Comparison of ENCODE assay signal across 11 mouse cellular contexts in genomic region chr4:126097711-126098253, GRCm38 (mm10). TPM values are rescaled to one million over a fixed set of nuclear protein-coding genes. Genes with fewer than 3 reads are reported as not detected.
DNase-seq lines count a peak whose midpoint lies in the region; ATAC-seq and TF ChIP-seq lines count a peak whose summit lies in the region.
"Had no signal": no experiment of that assay in that cellular context is flagged by ENCODE, and none has a peak within 500 bp of the region (broad histone marks: within the 10 kb centered on the region; RNA-seq: fewer than 3 reads in every experiment).

No protein-coding gene starts in this region.

- ATAC-seq in hindbrain, postnatal 0 days = no peak
- no peak for ATAC-seq in intestine, embryonic 15.5 days

- H3K36me3 ChIP-seq in hindbrain, embryonic 10.5 days = peaks cover 17% of the 10 kb centered on the region
- no peaks in the 10 kb centered on the region; the same call in 1 of the 2 replicates for H3K36me3 ChIP-seq in hindbrain, postnatal 0 days (ENCODE audit: insufficient read depth, low read length)
- peaks cover 14 to 39% of the 10 kb centered on the region in 2 experiments for H3K36me3 ChIP-seq in CH12.LX (replicated peaks in 1 of 2; ENCODE audit: control insufficient read depth in 1 of 2, insufficient read depth in 1 of 2, low read length in 1 of 2)
- no peaks in the 10 kb centered on the region for H3K36me3 ChIP-seq in intestine, embryonic 15.5 days

- peak; percentile 62 for DNase-seq in cerebellum, adult 9-11 months
- no peak for DNase-seq in cerebellum, adult 2 months
- DNase-seq in hindbrain, embryonic 10.5 days (ENCODE audit: low spot score) = no peak
- no peak for DNase-seq in hindbrain, postnatal 0 days (ENCODE audit: low spot score)
- DNase-seq in CH12.LX (ENCODE audit: extremely low read depth) = no peak
- no peak for DNase-seq in retina, embryonic 14.5 days (ENCODE audit: low spot score)
- DNase-seq: lung, postnatal 36 days; spleen, adult 18-20 months; thymus, adult 18-20 months had no signal

- TF ChIP-seq POLR2A in cerebellum, adult 2 months (IDR thresholded peaks at IDR 0.05; ENCODE audit: borderline replicate concordance, insufficient read depth, low read length) = no peak
- no peak for TF ChIP-seq POLR2A in CH12.LX (IDR thresholded peaks at IDR 0.05; ENCODE audit: low read depth, low read length)
- peak; percentile 11; the same call in 1 of the 2 replicates for TF ChIP-seq POLR2A in embryonic fibroblast, embryonic 13.5 days (IDR thresholded peaks at IDR 0.05; ENCODE audit: low read depth, low read length)

- H3K9ac ChIP-seq in hindbrain, postnatal 0 days (replicated peaks; ENCODE audit: low read length) = no peak overlapping the region
- H3K9ac ChIP-seq in CH12.LX (ENCODE audit: insufficient read depth, low read depth) = 0 out of 2 replicates have a peak overlapping the region, but pooled peaks have one; percentile 99
- no peak overlapping the region for H3K9ac ChIP-seq in intestine, embryonic 15.5 days

- 93% methylated on average over 20 of the region's 20 CpGs for WGBS in cerebellum, adult 2 months
- WGBS in hindbrain, embryonic 10.5 days = 93% methylated on average over 20 of the region's 20 CpGs
- 94% methylated on average over 20 of the region's 20 CpGs for WGBS in hindbrain, postnatal 0 days
- WGBS in intestine, embryonic 15.5 days = 92% methylated on average over 20 of the region's 20 CpGs

- TF ChIP-seq CTCF in cerebellum, adult 2 months (IDR thresholded peaks at IDR 0.05; ENCODE audit: borderline replicate concordance, insufficient read depth, low read depth, low read length) = no peak
- no peak for TF ChIP-seq CTCF in hindbrain, postnatal 0 days (IDR thresholded peaks at IDR 0.05; ENCODE audit: low read depth)
- TF ChIP-seq CTCF in CH12.LX (conservative IDR thresholded peaks at IDR 0.05 in 1 of 2, IDR thresholded peaks at IDR 0.05 in 1 of 2; ENCODE audit: low read depth in 2 of 2, low read length in 2 of 2) = no peak
- TF ChIP-seq CTCF in embryonic fibroblast, embryonic 13.5 days (IDR thresholded peaks at IDR 0.05; ENCODE audit: borderline replicate concordance, insufficient read depth, low read length) = no peak

- H3K79me2 ChIP-seq in CH12.LX (replicated peaks; ENCODE audit: control insufficient read depth, extremely low read depth, insufficient read depth, poor library complexity, severe bottlenecking) = peaks cover 11% of the 10 kb centered on the region

- H3K4me3 ChIP-seq in cerebellum, adult 2 months (replicated peaks; ENCODE audit: insufficient read depth, low read depth, low read length) = no peak overlapping the region
- peak overlapping the region; percentile 71; the same call in 1 of the 2 replicates for H3K4me3 ChIP-seq in hindbrain, embryonic 10.5 days
- H3K4me3 ChIP-seq in hindbrain, postnatal 0 days (ENCODE audit: low read length) = no peak overlapping the region
- H3K4me3 ChIP-seq in CH12.LX (replicated peaks in 1 of 3; ENCODE audit: low read depth in 2 of 3, low read length in 2 of 3, poor library complexity in 1 of 3) = peak overlapping the region in 1 of 3 experiments; percentile 82
- no peak overlapping the region for H3K4me3 ChIP-seq in embryonic fibroblast, embryonic 13.5 days (ENCODE audit: insufficient read depth, low read length)
- no peak overlapping the region for H3K4me3 ChIP-seq in intestine, embryonic 15.5 days (replicated peaks)

- H3K9me3 ChIP-seq in hindbrain, embryonic 10.5 days = no peaks in the 10 kb centered on the region
- no peaks in the 10 kb centered on the region for H3K9me3 ChIP-seq in hindbrain, postnatal 0 days (ENCODE audit: low read length)
- no peaks in the 10 kb centered on the region for H3K9me3 ChIP-seq in CH12.LX (replicated peaks; ENCODE audit: low read length)
- H3K9me3 ChIP-seq in intestine, embryonic 15.5 days = no peaks in the 10 kb centered on the region

- no peak for TF ChIP-seq EP300 in CH12.LX (IDR thresholded peaks at IDR 0.05; ENCODE audit: low read length)

- H3K4me2 ChIP-seq in hindbrain, postnatal 0 days (ENCODE audit: low read depth, low read length) = no peak overlapping the region
- peak overlapping the region; percentile 67 for H3K4me2 ChIP-seq in CH12.LX (ENCODE audit: insufficient read depth, low read depth, poor library complexity, severe bottlenecking)
- no peak overlapping the region for H3K4me2 ChIP-seq in intestine, embryonic 15.5 days (replicated peaks)

- H3K27me3 ChIP-seq in cerebellum, adult 2 months (ENCODE audit: control insufficient read depth, insufficient read depth, low read length) = no peaks in the 10 kb centered on the region
- H3K27me3 ChIP-seq in hindbrain, embryonic 10.5 days (ENCODE audit: insufficient read depth, poor library complexity, severe bottlenecking) = no peaks in the 10 kb centered on the region
- H3K27me3 ChIP-seq in hindbrain, postnatal 0 days (ENCODE audit: insufficient read depth, low read length) = no peaks in the 10 kb centered on the region
- no peaks in the 10 kb centered on the region for H3K27me3 ChIP-seq in CH12.LX (replicated peaks)
- H3K27me3 ChIP-seq in intestine, embryonic 15.5 days (replicated peaks) = no peaks in the 10 kb centered on the region

- H3K27ac ChIP-seq in cerebellum, adult 2 months (ENCODE audit: insufficient read depth, low read length) = no peak overlapping the region
- H3K27ac ChIP-seq in hindbrain, embryonic 10.5 days = no peak overlapping the region
- no peak overlapping the region for H3K27ac ChIP-seq in hindbrain, postnatal 0 days
- H3K27ac ChIP-seq in CH12.LX (ENCODE audit: insufficient read depth, low read depth) = no peak overlapping the region
- H3K27ac ChIP-seq in embryonic fibroblast, embryonic 13.5 days (ENCODE audit: insufficient read depth, low read length) = no peak overlapping the region
- H3K27ac ChIP-seq in intestine, embryonic 15.5 days = no peak overlapping the region

- no peaks in the 10 kb centered on the region for H3K4me1 ChIP-seq in cerebellum, adult 2 months (ENCODE audit: control insufficient read depth, insufficient read depth, low read length)
- peaks cover 33% of the 10 kb centered on the region for H3K4me1 ChIP-seq in hindbrain, embryonic 10.5 days (replicated peaks)
- H3K4me1 ChIP-seq in hindbrain, postnatal 0 days (ENCODE audit: insufficient read depth, low read length) = peaks cover 10% of the 10 kb centered on the region
- peaks cover 20 to 55% of the 10 kb centered on the region in 2 experiments for H3K4me1 ChIP-seq in CH12.LX (ENCODE audit: control insufficient read depth in 1 of 2, insufficient read depth in 2 of 2)
- H3K4me1 ChIP-seq in embryonic fibroblast, embryonic 13.5 days (ENCODE audit: control insufficient read depth, insufficient read depth, low read length) = peaks cover 10% of the 10 kb centered on the region
- H3K4me1 ChIP-seq in intestine, embryonic 15.5 days (replicated peaks) = peaks cover 15% of the 10 kb centered on the region

- no peak for TF ChIP-seq RAD21 in CH12.LX (IDR thresholded peaks at IDR 0.05; ENCODE audit: low read depth, low read length)

- dilution Hi-C loops in CH12.LX (cut with MboI; ENCODE audit: extremely low pct_ligation_motif_present, extremely low pct_unique_long_range_greater_than_20kb, low sequenced_read_pairs) = no loop called here

- in situ Hi-C loops in CH12.LX (cut with MboI; ENCODE audit: low pct_ligation_motif_present, low pct_unique_long_range_greater_than_20kb, low sequenced_read_pairs) = no loop called here

RNA-seq across cellular contexts. Expression of gene Lsm10, which starts 1.4 kb away (rescaled TPM):
- polyA plus RNA-seq in cerebellum, adult 2 months (2012; rRNA removed) = 21.4 and 28.8 TPM in 2 replicates
- polyA plus RNA-seq in hindbrain, embryonic 10.5 days (2016; fragmentation: Nextera tagmentation; extraction: Ambion mirVana) = 46.8 and 49.1 TPM in 2 replicates
- total RNA-seq in hindbrain, postnatal 0 days (2014; rRNA removed) = 25.1 and 54.7 TPM in 2 replicates
- polyA plus RNA-seq in hindbrain, postnatal 0 days (2015; fragmentation: Nextera tagmentation; extraction: Ambion mirVana) = 42.8 and 42.9 TPM in 2 replicates
- total RNA-seq in CH12.LX (2012; rRNA removed) = 48.4 and 52.1 TPM in 2 replicates
- total RNA-seq in CH12.LX (2014; rRNA removed) = 54.1 and 63.9 TPM in 2 replicates
- polyA plus RNA-seq in CH12.LX (2012; ENCODE audit: insufficient read length, low read depth) = 38.1 and 49.2 TPM in 2 replicates
- polyA plus RNA-seq in embryonic fibroblast, embryonic 13.5 days (2011; ENCODE audit: insufficient read length, low read depth, missing spikeins) = 34.3 and 38.7 TPM in 2 replicates
- polyA plus RNA-seq in intestine, embryonic 15.5 days (2015; fragmentation: Nextera tagmentation; extraction: Ambion mirVana) = 55.3 TPM in 2 replicates

RNA-seq across cellular contexts. Expression of gene Stk40, which starts 6.0 kb away (rescaled TPM):
- polyA plus RNA-seq in cerebellum, adult 2 months (2012; rRNA removed) = 23.3 and 24.9 TPM in 2 replicates
- 46.9 and 47.2 TPM in 2 replicates for polyA plus RNA-seq in hindbrain, embryonic 10.5 days (2016; fragmentation: Nextera tagmentation; extraction: Ambion mirVana)
- 19.9 and 23.3 TPM in 2 replicates for total RNA-seq in hindbrain, postnatal 0 days (2014; rRNA removed)
- 17.6 and 19.7 TPM in 2 replicates for polyA plus RNA-seq in hindbrain, postnatal 0 days (2015; fragmentation: Nextera tagmentation; extraction: Ambion mirVana)
- total RNA-seq in CH12.LX (2012; rRNA removed) (12.0 and 16.4 TPM in 2 replicates), CH12.LX (2014; rRNA removed) (6.4 and 8.6 TPM in 2 replicates)
- 30.4 and 33.0 TPM in 2 replicates for polyA plus RNA-seq in CH12.LX (2012; ENCODE audit: insufficient read length, low read depth)
- polyA plus RNA-seq in embryonic fibroblast, embryonic 13.5 days (2011; ENCODE audit: insufficient read length, low read depth, missing spikeins) = 26.4 and 34.1 TPM in 2 replicates
- 29.5 and 32.1 TPM in 2 replicates for polyA plus RNA-seq in intestine, embryonic 15.5 days (2015; fragmentation: Nextera tagmentation; extraction: Ambion mirVana)

RNA-seq across cellular contexts. Expression of gene Oscp1, which starts 39.4 kb away (rescaled TPM):
- 12.1 and 12.8 TPM in 2 replicates for polyA plus RNA-seq in cerebellum, adult 2 months (2012; rRNA removed)
- 27.7 and 30.9 TPM in 2 replicates for polyA plus RNA-seq in hindbrain, embryonic 10.5 days (2016; fragmentation: Nextera tagmentation; extraction: Ambion mirVana)
- 12.7 and 20.2 TPM in 2 replicates for total RNA-seq in hindbrain, postnatal 0 days (2014; rRNA removed)
- 43.4 and 46.6 TPM in 2 replicates for polyA plus RNA-seq in hindbrain, postnatal 0 days (2015; fragmentation: Nextera tagmentation; extraction: Ambion mirVana)
- total RNA-seq in CH12.LX (2012; rRNA removed) = 6.7 and 8.3 TPM in 2 replicates
- total RNA-seq in CH12.LX (2014; rRNA removed) = 3.9 and 5.8 TPM in 2 replicates
- polyA plus RNA-seq in CH12.LX (2012; ENCODE audit: insufficient read length, low read depth) = 5.0 and 6.0 TPM in 2 replicates
- 5.0 and 8.1 TPM in 2 replicates for polyA plus RNA-seq in embryonic fibroblast, embryonic 13.5 days (2011; ENCODE audit: insufficient read length, low read depth, missing spikeins)
- 8.9 and 11.0 TPM in 2 replicates for polyA plus RNA-seq in intestine, embryonic 15.5 days (2015; fragmentation: Nextera tagmentation; extraction: Ambion mirVana)

RNA-seq across cellular contexts. Expression of gene Eva1b, which starts 49.8 kb away (rescaled TPM):
- polyA plus RNA-seq in cerebellum, adult 2 months (2012; rRNA removed) = 9.0 and 9.2 TPM in 2 replicates
- polyA plus RNA-seq in hindbrain, embryonic 10.5 days (2016; fragmentation: Nextera tagmentation; extraction: Ambion mirVana) = 29.8 and 35.3 TPM in 2 replicates
- total RNA-seq in hindbrain, postnatal 0 days (2014; rRNA removed) = 24.9 and 25.6 TPM in 2 replicates
- polyA plus RNA-seq in hindbrain, postnatal 0 days (2015; fragmentation: Nextera tagmentation; extraction: Ambion mirVana) = 11.6 and 12.3 TPM in 2 replicates
- total RNA-seq in CH12.LX (2012; rRNA removed) (3.5 and 4.3 TPM in 2 replicates), CH12.LX (2014; rRNA removed) (0.97 and 1.3 TPM in 2 replicates)
- polyA plus RNA-seq in CH12.LX (2012; ENCODE audit: insufficient read length, low read depth) = 0.93 and 1.3 TPM in 2 replicates
- polyA plus RNA-seq in embryonic fibroblast, embryonic 13.5 days (2011; ENCODE audit: insufficient read length, low read depth, missing spikeins) = 41.0 and 53.7 TPM in 2 replicates
- 41.8 and 44.6 TPM in 2 replicates for polyA plus RNA-seq in intestine, embryonic 15.5 days (2015; fragmentation: Nextera tagmentation; extraction: Ambion mirVana)

RNA-seq across cellular contexts. Expression of gene Mrps15, which starts 51.1 kb away (rescaled TPM):
- polyA plus RNA-seq in cerebellum, adult 2 months (2012; rRNA removed) = 90.6 and 94.5 TPM in 2 replicates
- polyA plus RNA-seq in hindbrain, embryonic 10.5 days (2016; fragmentation: Nextera tagmentation; extraction: Ambion mirVana) = 139 and 147 TPM in 2 replicates
- 33.9 and 45.1 TPM in 2 replicates for total RNA-seq in hindbrain, postnatal 0 days (2014; rRNA removed)
- 130 and 142 TPM in 2 replicates for polyA plus RNA-seq in hindbrain, postnatal 0 days (2015; fragmentation: Nextera tagmentation; extraction: Ambion mirVana)
- total RNA-seq in CH12.LX (2012; rRNA removed) = 89.6 and 91.3 TPM in 2 replicates
- 99.6 and 102 TPM in 2 replicates for total RNA-seq in CH12.LX (2014; rRNA removed)
- 101 and 113 TPM in 2 replicates for polyA plus RNA-seq in CH12.LX (2012; ENCODE audit: insufficient read length, low read depth)
- polyA plus RNA-seq in embryonic fibroblast, embryonic 13.5 days (2011; ENCODE audit: insufficient read length, low read depth, missing spikeins) = 72.2 and 72.6 TPM in 2 replicates
- polyA plus RNA-seq in intestine, embryonic 15.5 days (2015; fragmentation: Nextera tagmentation; extraction: Ambion mirVana) = 142 and 166 TPM in 2 replicates
